Mouse (Mus musculus) ovary, postnatal 36 days (tissue): ENCODE data around the gene Prdm11.

Experiments used
- DNase-seq: peaks from one replicate; pipeline ENCODE4 v3.0.0; 2022; ENCODE audit warnings: low spot score, mixed read lengths

The Prdm11 gene

DNA sequence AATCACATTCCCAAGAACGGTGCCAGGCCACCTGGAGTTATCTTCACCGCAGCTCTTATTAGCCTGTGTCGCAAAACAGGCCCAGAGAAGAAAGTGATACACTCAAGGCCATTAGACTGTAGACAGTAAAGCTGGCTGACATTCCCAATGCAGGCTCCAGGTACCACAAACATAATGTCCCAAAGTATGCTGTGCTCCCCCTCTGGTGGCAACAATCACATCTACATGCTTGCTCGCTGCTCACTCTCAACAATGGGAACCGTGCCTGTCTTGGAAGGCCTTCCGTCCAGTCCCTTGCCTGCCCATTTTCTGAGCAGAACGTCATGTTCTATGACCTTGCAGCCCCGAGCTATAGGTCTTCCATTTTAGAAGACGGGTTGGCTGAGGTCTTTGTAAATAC is 34.0 kb downstream of the Prdm11 start:
- no peak for DNase-seq

- no peak for DNase-seq
Measured at GRCm38 (mm10) chr2:93011465-93011864, 34.5 kb downstream of the Prdm11 start.

- no peak for DNase-seq
Measured at GRCm38 (mm10) chr2:93007967-93008685, 37.8 kb downstream of the Prdm11 start.

- DNase-seq, result no peak
Measured at GRCm38 (mm10) chr2:93005028-93005427, 40.9 kb downstream of the Prdm11 start.

GRCm38 (mm10) chr2:92991976-92992375 is 54.0 kb downstream of the Prdm11 start:
- no peak for DNase-seq

GRCm38 (mm10) chr2:92989593-92989992 is 56.4 kb downstream of the Prdm11 start:
- no peak for DNase-seq

- peak; percentile 67 for DNase-seq
Measured at GRCm38 (mm10) chr2:92987901-92988631, 57.9 kb downstream of the Prdm11 start.

DNA sequence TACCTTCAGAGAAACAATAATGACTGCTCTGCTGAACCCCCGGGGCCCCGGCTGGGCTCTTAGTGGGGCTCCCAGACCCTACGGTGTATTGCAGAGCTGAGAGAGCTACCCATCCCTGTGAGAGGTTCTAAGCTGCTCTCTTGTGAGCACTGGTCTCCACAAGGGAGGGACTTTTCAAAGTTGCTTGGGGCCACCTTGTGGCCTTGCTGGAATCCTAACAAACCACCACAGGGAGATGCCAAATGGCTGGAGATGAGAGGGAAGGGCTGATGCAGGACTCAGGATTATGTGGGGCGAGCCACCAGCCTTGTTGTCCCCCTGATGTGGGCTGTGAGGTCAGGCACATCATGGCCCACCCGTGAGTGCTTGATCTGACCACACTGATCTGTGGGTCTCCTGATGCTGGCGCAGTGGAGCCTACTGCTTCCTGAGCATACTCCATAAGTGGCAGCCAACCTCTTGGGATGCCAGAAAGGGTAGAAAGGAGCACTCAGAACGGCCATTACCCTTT is 58.8 kb downstream of the Prdm11 start:
- DNase-seq, result no peak

DNA sequence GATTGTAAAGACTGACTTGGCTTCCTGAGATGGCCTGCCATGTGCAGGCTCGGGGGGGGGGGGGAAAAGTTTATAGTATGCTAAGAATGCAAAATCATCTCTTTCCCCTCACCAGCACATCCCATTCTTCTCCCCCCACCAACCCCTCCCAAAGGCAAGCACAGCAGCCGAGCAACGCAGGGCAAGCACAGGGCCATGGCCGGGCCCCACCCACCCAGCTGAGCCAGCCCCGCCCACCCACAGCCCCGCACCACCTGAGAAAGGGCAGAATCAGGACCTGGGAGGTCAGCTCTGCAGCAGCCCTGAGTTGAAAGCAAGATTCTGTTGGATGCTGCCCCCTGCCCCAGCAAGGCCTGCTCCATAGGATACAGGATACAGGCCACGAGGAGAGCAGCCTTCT is 60.4 kb downstream of the Prdm11 start:
- DNase-seq, result no peak

GRCm38 (mm10) chr2:92985171-92985570 is 60.8 kb downstream of the Prdm11 start:
- no peak for DNase-seq

GRCm38 (mm10) chr2:92984321-92985108 is 61.5 kb downstream of the Prdm11 start:
- DNase-seq, result no peak

GRCm38 (mm10) chr2:92983273-92983620 is 62.7 kb downstream of the Prdm11 start:
- no peak for DNase-seq

DNA sequence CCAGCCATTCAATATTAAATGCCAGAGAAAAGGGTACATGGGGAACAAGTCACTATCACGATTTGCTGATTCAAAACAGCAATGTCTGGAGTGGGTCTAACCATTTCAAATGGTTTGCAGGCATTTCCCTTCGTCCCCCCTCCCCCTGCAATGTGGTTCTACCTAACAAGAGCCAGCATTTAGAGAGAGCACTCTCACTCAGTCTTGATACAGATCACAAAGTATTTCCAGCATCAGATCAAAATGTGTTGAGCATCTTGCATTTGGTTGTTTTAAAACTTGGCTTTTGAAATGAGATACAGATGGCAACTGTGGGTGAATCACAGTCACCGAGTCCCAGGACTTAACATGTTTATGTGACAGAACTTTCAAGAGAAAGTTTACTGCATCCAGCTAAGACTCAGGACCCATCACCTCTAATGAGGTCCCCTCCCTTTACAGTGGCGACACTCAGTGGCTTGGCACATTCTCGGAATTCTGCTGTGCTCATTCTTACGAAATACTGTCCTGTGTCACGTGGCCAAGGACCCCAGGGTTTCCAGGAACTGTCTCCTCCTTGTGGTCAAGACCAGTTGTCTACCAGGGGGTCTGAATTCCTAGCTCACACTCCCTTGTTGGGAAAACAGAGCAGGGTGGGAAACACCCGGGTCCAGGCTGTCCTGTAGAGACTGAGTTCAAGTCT is 63.2 kb downstream of the Prdm11 start:
- DNase-seq, result no peak

DNA sequence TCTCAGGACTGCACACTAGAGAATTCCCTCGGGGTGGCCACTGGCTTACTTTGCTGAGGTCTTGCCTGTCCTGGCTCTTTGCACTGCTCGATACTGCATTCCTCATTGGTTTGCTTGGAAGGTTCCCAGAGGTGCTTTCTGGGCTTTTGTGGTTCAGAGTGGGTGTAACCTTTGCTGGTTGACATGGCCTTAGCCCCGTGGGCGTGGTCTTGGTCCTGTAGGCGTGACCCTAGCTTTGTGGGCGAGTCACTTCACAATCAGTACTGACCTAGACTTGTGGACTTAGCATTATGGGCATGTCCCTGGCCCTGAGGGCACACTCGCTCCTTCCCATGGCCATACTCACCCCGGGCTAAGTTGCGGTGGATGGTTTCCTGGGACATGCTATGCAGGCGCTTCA is 65.8 kb downstream of the Prdm11 start:
- DNase-seq, result no peak

DNA sequence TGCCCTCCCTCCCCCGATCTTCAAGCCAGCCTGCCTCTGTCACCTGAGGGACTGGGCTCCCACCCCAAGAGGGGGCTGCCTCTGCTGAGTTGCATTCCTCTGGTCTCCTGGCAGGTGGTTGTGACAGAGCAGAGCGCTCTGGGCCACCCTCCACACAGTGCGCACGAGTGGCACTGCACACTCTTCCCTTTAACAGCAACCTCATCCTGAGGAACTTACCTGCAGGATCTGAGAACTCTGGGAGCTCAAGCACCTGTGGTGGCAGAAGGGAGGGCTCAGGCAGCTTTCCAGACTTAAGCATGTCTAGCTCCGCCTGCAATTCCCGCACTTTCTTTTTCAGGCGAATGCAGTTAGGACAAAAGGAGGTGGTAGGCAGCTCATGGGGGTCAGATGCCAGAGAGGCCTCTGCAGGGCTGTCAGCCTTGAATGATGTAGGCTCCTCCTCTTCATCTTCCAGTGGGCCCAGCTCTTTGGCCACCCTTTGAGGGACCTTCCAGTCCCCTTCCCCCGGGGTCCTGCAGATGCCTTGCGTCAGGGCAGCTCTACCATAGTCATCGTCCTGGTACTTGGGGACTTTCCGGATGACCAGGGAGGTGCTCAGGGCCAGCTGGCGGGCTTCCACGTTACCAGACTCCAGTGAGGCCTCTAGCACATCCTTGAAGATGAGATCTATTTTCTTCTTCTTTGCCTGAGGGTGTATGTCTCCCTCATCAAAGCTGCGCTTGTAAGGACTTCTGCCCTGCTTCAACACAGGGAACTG is 70.8 kb downstream of the Prdm11 start:
- DNase-seq, result no peak

DNA sequence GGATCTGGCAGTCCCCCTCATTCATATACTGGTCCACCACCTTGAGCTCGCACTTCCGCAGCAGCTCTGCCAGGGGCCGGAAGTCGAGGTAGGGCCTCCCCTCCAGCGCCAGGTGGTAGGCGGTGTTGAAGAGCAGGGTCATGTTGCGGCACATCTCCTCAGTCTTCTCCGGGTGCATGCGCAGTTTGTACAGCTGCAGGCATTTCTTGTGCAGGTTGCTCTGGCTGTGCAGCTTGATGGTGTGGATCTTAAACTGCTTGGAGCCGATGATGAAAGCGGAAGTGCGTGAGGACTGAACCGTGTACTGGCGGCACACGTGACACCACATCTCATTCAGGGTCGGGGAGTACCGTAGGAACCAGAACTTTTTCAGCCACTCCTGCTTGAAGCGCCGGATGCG is 72.3 kb downstream of the Prdm11 start:
- no peak for DNase-seq

DNA sequence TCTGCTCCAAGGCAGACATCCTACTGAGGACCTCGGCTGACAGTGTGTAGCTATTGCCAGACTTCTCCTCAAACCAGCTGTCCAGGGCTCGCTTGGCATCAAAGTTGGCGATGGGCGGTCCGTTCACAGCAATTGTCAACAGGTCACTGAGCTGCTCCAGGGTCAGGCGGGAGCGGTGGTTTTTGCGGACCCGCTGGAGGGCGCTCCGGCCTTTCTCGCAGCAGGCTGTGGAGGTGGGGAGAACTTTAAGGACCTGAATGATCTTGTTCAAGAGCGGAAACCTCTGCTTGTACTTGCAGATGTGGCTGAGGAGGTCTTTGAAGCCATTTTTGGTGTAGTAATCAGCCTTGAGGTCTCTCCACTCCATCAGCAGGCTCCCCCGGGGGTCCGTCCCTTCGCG is 73.9 kb downstream of the Prdm11 start:
- no peak for DNase-seq

- no peak for DNase-seq
Measured at GRCm38 (mm10) chr2:92971536-92971935, 74.4 kb downstream of the Prdm11 start.

DNA sequence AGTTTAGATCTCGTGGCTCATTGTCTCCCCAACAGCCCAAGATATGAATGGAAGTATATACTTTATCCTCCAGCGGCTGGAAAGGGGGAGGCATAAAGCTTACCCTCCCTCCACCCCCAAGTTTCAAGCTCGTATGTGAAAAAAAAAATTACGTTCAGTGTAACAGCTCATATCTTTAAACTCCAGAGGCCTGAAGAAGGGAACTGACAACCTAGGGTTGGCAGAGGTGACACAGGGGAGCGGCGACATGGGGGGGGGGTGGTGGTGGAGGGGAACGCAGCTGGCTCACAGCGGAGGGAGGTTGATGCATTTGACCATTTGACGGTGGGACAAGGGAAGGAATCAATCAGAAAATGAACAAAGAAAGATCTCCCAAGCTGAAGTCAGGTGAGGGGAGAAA is 74.9 kb downstream of the Prdm11 start:
- DNase-seq, result no peak

GRCm38 (mm10) chr2:92967839-92968166 is 78.2 kb downstream of the Prdm11 start:
- DNase-seq, result no peak

- DNase-seq, result no peak
Measured at GRCm38 (mm10) chr2:92967032-92967838, 78.7 kb downstream of the Prdm11 start.
